Mouse (Mus musculus) midbrain, embryonic 12.5 days (tissue): ENCODE measurements around the gene Pex7. TPM values are rescaled to one million over a fixed set of nuclear protein-coding genes. Genes with fewer than 3 reads are reported as not detected.
A peak's percentile ranks its signal among the peaks of the same experiment; 100 is the strongest.

Source experiments
- ATAC-seq: fragments of 200-750 bp; cut with Nextera tagmentation; 2 replicates; pipeline ENCODE4 v1.8.0; 2017; ENCODE audit warnings: low read depth, moderate TSS enrichment, moderate library complexity; ENCODE audit not compliant: low FRiP score
- H3K27ac ChIP-seq: fragments of 300-500 bp; sonication (generic); replicated peaks from 2 replicates; pipeline ENCODE4 v1.5.1; 2016; ENCODE audit warnings: mild to moderate bottlenecking
- H3K27me3 ChIP-seq: fragments of 300-500 bp; sonication (generic); 2 replicates; pipeline ENCODE4 v1.6.1; 2016; ENCODE audit warnings: mild to moderate bottlenecking
- H3K36me3 ChIP-seq: fragments of 300-500 bp; sonication (generic); 2 replicates; pipeline ENCODE4 v1.6.1; 2016
- H3K4me1 ChIP-seq: fragments of 300-500 bp; sonication (generic); 2 replicates; pipeline ENCODE4 v1.6.1; 2016
- H3K4me2 ChIP-seq: fragments of 300-500 bp; sonication (generic); replicated peaks from 2 replicates; pipeline ENCODE4 v1.6.1; 2016; ENCODE audit warnings: mild to moderate bottlenecking, moderate library complexity
- H3K4me3 ChIP-seq: fragments of 300-500 bp; sonication (generic); 2 replicates; pipeline ENCODE4 v1.5.1; 2016; ENCODE audit warnings: mild to moderate bottlenecking
- H3K9ac ChIP-seq: fragments of 300-500 bp; sonication (generic); replicated peaks from 2 replicates; pipeline ENCODE4 v1.6.1; 2016; ENCODE audit warnings: mild to moderate bottlenecking, moderate library complexity
- H3K9me3 ChIP-seq: fragments of 300-500 bp; sonication (generic); 2 replicates; pipeline ENCODE4 v1.6.1; 2016; ENCODE audit warnings: mild to moderate bottlenecking
- WGBS: fragments of 180-500 bp; shearing (Covaris S2); methylation state at CpG from one replicate; pipeline ENCODE4 v1.1.7; 2016; 5-methylcytosine and 5-hydroxymethylcytosine counted together
- polyA plus RNA-seq: library from polyadenylated mRNA; unstranded; fragments of >200 nt; fragmentation: Nextera tagmentation; extraction: Ambion mirVana; gene quantifications from 2 replicates; pipeline ENCODE4 v1.2.1, GENCODE M21; 2016

Pex7 gene
- polyA plus RNA-seq, result 26.8 and 29.8 TPM in 2 replicates

DNA sequence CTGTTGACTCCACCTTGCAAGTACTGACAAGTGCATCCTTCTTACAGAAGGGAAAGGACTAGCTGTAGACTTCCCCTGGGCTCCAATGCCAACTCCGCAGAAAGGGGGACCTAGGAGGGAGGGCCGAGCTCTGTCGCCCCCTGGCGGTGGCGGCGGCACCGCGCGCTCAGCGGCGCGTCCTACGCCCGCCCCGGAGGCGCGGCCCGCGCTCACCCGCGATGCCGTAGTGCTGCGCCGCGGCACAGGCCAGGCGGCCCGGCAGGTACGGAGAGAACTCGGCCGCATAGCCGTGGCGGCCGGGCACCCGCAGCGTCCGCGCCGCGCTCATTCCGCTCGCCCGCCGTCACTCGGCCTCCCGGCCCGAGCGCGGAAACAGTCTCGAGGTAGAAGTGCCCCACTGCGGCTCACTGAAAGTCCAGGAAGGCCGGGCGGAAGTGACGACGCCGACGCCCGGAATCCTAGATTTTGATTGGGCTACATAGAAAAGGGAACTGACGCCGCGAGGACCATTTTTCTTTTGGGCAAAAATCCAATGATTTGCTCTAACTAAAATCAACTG, at the start of gene Pex7:
Gene Pex7, minus strand, starts transcription at position 444 of the 559 bp plus-strand sequence.
- no peaks in the 10 kb centered on the region for H3K4me1 ChIP-seq
- H3K27ac ChIP-seq, result peak within 1 kb of the TSS; percentile 91
- no peaks in the 10 kb centered on the region for H3K9me3 ChIP-seq
- no peaks in the 10 kb centered on the region for H3K27me3 ChIP-seq
- WGBS, result under 1% methylated on average over 60 of the region's 60 CpGs
- H3K9ac ChIP-seq, result peak within 1 kb of the TSS; percentile 80
- peak; percentile 98 for ATAC-seq
- peak within 1 kb of the TSS; percentile 19 for H3K4me2 ChIP-seq
- peak within 1 kb of the TSS; percentile 59 for H3K4me3 ChIP-seq
- H3K36me3 ChIP-seq, result 0 out of 2 replicates have a peak, but pooled peaks cover 5% of the 10 kb centered on the region

DNA sequence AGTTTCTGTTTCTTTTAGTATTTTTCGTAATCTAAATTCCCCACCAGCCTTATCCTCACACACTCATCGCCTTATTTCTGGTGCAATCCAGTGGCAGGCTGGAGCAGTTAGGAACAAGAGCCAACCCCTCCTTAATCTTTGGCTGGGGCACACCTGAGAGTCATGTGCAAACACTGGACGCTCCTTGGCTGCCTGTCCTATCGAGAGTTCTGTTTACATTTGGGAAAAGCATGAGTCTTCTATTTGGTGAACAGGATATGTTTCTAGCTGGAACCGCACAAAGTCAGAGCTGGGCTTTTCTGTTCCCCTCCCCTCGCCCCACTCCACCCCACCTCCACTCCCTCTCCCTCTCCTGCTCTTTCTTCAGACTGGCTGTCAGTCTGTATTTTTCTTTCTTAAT, 49.3 kb upstream of the Pex7 start:
- H3K27ac ChIP-seq, result no peak overlapping the region

DNA sequence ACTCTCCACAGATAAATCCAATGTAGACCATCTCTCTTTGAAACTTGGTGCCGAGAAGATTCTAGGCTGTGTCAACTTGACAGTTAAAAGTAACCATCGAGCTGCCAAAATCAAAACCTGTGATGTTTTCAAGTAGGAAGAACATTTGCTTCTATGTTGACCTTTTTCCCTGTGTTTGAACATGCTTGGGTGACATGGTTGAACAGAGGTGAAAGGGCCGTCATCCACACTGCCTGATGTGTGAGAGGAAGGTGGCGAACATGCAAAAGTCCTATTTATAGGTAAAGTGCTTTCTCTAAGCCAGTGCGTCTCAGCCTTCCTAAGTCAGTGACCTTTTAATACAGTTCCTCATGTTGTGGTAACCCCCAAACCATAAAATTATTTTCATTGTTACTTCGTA, 48.3 kb upstream of the Pex7 start:
- H3K4me2 ChIP-seq, result no peak overlapping the region
- H3K27ac ChIP-seq, result no peak overlapping the region
- H3K4me1 ChIP-seq, result no peaks in the 10 kb centered on the region
- no peak for ATAC-seq
- H3K9me3 ChIP-seq, result no peaks in the 10 kb centered on the region
- H3K9ac ChIP-seq, result no peak overlapping the region
- H3K36me3 ChIP-seq, result no peaks in the 10 kb centered on the region
- no peaks in the 10 kb centered on the region for H3K27me3 ChIP-seq
- whole genome bisulfite sequencing, result 91% methylated on average over 6 of the region's 6 CpGs
- H3K4me3 ChIP-seq, result no peak overlapping the region

More for the DNA sequence above, 49.3 kb upstream of the Pex7 start:
- WGBS, result 81% methylated on average over 6 of the region's 6 CpGs
- Histone ChIP-seq H3K4me2 (no peak overlapping the region), H3K9me3 (no peaks in the 10 kb centered on the region), H3K36me3 (no peaks in the 10 kb centered on the region), H3K27me3 (no peaks in the 10 kb centered on the region), H3K9ac (no peak overlapping the region), H3K4me1 (no peaks in the 10 kb centered on the region), H3K4me3 (no peak overlapping the region)
- no peak for ATAC-seq

DNA sequence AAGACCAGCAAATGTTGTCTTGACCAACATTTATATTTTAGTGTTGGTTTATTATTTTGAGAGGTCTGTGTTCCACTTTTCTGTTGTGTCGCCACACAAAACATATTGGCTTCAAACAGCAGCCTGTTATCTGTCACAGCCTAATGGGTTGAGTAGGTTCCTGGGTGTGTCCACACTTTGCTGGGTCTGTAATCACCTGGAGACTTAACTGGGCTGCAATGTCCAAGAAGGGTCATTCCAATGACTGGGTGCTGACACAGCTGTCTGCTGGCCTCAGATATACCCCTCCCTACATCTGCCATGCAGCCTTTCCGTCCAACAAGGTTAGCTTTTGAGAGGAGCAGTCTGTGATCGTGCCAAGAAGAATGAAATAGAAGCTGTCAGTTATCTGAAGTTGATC, 47.1 kb upstream of the Pex7 start:
- ATAC-seq, result no peak
- H3K4me3 ChIP-seq, result no peak overlapping the region
- H3K9me3 ChIP-seq, result no peaks in the 10 kb centered on the region
- no peaks in the 10 kb centered on the region for H3K4me1 ChIP-seq
- no peak overlapping the region for H3K27ac ChIP-seq
- no peak overlapping the region for H3K4me2 ChIP-seq
- H3K27me3 ChIP-seq, result no peaks in the 10 kb centered on the region
- no peak overlapping the region for H3K9ac ChIP-seq
- H3K36me3 ChIP-seq, result no peaks in the 10 kb centered on the region
- WGBS, result 83% methylated on average over 3 of the region's 3 CpGs

DNA sequence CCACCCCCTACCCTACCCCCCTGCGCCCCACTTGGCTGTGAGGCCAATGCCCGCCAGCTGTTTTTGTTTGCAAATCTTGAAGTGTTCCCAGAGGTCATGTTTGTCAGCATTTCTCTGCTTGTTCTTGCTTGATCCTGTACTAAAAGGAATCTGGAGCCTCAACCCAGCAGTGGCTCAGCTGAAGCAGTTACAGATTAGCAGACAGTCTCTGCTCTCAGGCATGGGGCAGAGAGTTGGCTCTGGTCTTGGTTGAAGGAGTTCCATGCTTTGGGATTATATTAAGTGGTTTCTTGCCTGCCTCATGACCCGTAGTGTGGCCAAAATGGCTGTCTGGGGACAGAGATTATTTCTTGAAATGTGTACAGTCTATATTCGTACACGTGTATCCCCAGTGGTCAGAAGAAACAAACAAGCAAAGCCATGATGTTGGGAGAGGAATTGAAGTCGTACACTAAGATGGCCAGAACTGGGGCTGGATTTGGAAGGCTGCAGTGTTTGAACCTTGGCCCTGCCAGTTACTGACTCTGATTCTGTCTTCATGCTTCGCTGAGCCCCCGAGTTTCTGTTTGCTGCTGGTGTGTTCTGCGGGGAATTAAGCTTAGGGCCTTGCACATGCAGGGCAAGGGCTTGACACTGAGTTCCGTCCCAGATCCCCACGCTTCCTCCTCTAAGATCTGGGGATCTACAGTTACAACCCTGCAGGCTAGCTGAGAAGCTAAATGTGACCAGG, 45.7 kb upstream of the Pex7 start:
- Histone ChIP-seq H3K4me3 (no peak overlapping the region), H3K4me2 (no peak overlapping the region), H3K27me3 (no peaks in the 10 kb centered on the region), H3K9me3 (no peaks in the 10 kb centered on the region), H3K27ac (no peak overlapping the region), H3K4me1 (no peaks in the 10 kb centered on the region), H3K9ac (no peak overlapping the region), H3K36me3 (no peaks in the 10 kb centered on the region)
- 86% methylated on average over 11 of the region's 11 CpGs for WGBS
- ATAC-seq, result no peak

DNA sequence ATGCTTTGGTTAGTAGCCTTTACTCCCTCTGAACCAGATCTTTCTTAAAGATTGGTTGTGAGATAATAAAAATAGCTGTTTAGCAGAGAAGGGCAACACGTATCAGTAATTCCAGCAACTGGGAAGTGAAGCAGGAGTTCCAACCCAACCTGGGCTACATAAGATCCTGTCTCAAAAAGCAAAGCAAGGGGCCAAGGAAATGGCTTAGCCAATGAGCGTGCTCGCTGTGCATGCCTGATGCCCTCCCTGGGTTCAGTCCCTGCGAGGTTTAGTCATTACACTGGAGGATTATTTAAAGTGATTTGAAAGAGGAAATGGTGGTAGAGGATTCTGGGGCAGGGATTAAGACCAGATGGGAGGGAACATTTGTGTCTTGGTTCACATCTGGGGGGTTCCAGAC, 41.6 kb upstream of the Pex7 start:
- Histone ChIP-seq H3K27me3 (no peaks in the 10 kb centered on the region), H3K36me3 (no peaks in the 10 kb centered on the region), H3K9ac (no peak overlapping the region), H3K4me3 (no peak overlapping the region), H3K4me2 (no peak overlapping the region), H3K4me1 (no peaks in the 10 kb centered on the region), H3K27ac (no peak overlapping the region), H3K9me3 (no peaks in the 10 kb centered on the region)
- 84% methylated on average over 4 of the region's 4 CpGs for WGBS
- ATAC-seq, result no peak

DNA sequence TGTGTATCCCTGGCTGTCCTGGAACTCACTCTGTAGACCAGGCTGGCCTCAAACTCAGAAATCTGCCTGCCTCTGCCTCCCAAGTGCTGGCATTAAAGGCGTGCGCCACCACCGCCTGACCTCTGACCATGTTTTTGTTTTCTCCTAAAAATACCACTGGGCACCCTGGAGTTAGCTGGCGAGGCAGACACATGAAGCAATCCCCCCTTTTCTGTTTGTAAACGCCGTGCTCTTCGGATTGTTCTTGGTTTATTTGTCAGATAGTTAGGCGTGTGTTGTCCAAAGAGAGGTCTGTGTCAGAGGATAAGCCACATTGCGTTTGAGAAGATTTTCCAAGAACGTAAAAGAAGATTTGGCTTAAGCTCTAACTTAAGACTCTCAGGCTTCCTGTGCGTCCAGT, 40.9 kb upstream of the Pex7 start:
- Histone ChIP-seq H3K36me3 (no peaks in the 10 kb centered on the region), H3K9me3 (no peaks in the 10 kb centered on the region), H3K4me3 (no peak overlapping the region), H3K9ac (no peak overlapping the region), H3K4me2 (no peak overlapping the region), H3K4me1 (no peaks in the 10 kb centered on the region), H3K27me3 (no peaks in the 10 kb centered on the region), H3K27ac (no peak overlapping the region)
- no peak for ATAC-seq
- WGBS, result 91% methylated on average over 11 of the region's 11 CpGs

DNA sequence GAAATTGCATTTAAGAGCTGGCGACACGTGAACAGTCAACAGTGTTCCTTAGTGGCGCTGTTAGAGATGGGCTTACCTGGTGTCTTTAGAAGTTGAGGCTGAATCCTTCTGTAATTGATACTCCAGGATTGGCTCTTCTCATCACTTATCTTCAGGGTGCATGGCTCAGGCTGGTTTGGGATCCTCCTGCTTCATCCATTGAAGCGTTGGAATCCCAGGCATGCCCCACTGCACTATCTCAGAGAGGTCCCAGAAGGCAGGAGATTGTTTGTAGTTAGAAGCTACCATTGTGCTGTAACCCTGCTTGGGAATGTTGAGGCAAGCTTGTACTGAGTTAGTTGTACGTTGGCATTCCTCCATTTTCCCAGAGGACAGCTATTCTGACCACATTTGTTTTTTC, 40.4 kb upstream of the Pex7 start:
- ATAC-seq, result no peak
- Histone ChIP-seq H3K9ac (no peak overlapping the region), H3K27ac (no peak overlapping the region), H3K4me3 (no peak overlapping the region), H3K27me3 (no peaks in the 10 kb centered on the region), H3K9me3 (no peaks in the 10 kb centered on the region), H3K4me1 (no peaks in the 10 kb centered on the region), H3K4me2 (no peak overlapping the region), H3K36me3 (no peaks in the 10 kb centered on the region)
- WGBS, result 86% methylated on average over 5 of the region's 5 CpGs

DNA sequence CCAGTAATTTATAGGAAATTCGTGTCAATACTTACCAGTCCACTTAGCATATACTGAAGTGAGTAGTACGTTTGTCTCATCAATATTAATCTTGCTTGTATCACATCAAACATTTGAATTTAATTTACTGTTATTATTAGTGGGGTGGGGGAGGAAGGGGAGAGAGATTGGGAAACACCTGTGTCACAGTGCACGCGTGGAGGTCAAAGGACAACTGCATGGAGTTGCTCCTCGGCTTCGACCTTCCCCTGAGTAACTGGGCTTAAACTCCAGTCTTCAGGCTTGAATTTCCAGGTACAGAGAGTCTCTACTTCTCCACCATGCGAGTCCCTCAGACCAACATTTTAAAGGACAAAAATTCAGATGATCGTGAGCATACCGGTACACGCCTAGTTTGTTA, 40.0 kb upstream of the Pex7 start:
- WGBS, result 91% methylated on average over 10 of the region's 10 CpGs
- no peaks in the 10 kb centered on the region for H3K27me3 ChIP-seq
- ATAC-seq, result no peak
- H3K4me2 ChIP-seq, result no peak overlapping the region
- no peak overlapping the region for H3K4me3 ChIP-seq
- no peaks in the 10 kb centered on the region for H3K36me3 ChIP-seq
- no peaks in the 10 kb centered on the region for H3K4me1 ChIP-seq
- H3K9ac ChIP-seq, result no peak overlapping the region
- no peaks in the 10 kb centered on the region for H3K9me3 ChIP-seq
- H3K27ac ChIP-seq, result no peak overlapping the region

DNA sequence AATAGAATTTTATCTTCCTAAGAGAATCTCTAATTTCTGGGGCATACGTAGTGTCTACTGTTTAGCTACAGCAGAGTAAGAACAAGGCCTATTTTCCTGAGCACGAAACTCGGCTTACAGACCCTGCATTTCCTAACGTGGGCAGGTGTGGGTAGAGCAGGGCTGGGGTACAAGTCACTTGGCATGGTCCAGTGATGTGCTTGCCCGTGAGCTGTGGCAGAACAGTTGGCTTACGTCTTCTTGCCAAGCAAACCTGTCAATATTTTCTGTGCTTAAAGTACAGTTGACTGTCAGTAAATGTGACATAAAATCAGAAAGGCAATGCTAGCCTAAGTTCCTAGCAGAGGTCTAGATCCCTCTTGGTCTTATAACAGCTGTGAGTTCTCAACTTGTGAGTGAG, 39.2 kb upstream of the Pex7 start:
- Histone ChIP-seq H3K27ac (no peak overlapping the region), H3K4me3 (no peak overlapping the region), H3K9ac (no peak overlapping the region), H3K9me3 (no peaks in the 10 kb centered on the region), H3K4me1 (no peaks in the 10 kb centered on the region), H3K36me3 (no peaks in the 10 kb centered on the region), H3K27me3 (no peaks in the 10 kb centered on the region), H3K4me2 (no peak overlapping the region)
- no peak for ATAC-seq
- 90% methylated on average over 6 of the region's 6 CpGs for WGBS

DNA sequence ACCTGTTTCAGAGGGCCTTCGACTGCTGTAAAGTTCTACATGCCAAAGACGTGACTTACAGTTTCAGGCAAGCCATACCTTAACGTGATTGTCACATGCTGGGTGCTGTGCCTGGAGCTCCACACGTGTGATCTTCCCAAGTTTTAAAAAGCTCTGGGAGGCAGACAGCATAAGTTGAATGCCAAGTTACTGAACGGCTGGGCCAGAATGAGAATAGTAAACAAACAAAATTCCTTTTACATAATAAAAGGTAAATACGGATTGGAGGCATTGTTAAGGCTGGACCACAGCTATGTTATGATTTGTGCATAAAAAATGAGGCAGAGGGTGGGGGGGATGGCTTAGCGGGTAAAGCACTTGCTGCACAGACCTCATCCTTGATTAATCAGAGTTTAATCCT, 38.2 kb upstream of the Pex7 start:
- Histone ChIP-seq H3K9ac (no peak overlapping the region), H3K27ac (no peak overlapping the region), H3K9me3 (no peaks in the 10 kb centered on the region), H3K4me1 (no peaks in the 10 kb centered on the region), H3K27me3 (no peaks in the 10 kb centered on the region), H3K4me3 (no peak overlapping the region), H3K36me3 (no peaks in the 10 kb centered on the region), H3K4me2 (no peak overlapping the region)
- 73% methylated on average over 7 of the region's 7 CpGs for WGBS
- ATAC-seq, result no peak

DNA sequence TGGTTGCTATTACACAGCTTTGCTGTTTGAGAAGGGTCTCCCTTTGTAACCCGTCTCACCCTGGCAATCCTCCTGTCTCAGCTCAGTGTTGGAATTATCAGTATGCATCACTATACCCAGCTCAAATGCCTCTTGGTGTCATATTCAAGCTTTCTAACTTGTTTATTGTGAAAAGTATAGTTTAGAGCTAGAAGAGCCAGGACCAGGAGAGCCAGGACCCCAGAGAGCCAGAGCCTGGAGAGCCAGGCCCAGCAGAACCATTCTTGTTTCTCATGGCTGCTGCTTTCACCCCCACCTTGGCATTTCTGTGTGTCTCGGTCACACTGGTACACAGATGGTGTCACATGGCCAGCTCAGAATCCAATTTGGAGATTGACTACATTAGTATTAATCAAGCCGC, 35.1 kb upstream of the Pex7 start:
- no peak overlapping the region for H3K27ac ChIP-seq
- no peaks in the 10 kb centered on the region; the same call in 1 of the 2 replicates for H3K4me1 ChIP-seq
- no peak for ATAC-seq
- H3K36me3 ChIP-seq, result no peaks in the 10 kb centered on the region
- no peak overlapping the region for H3K4me2 ChIP-seq
- no peak overlapping the region for H3K9ac ChIP-seq
- no peaks in the 10 kb centered on the region for H3K9me3 ChIP-seq
- WGBS, result 92% methylated on average over 3 of the region's 3 CpGs
- no peak overlapping the region for H3K4me3 ChIP-seq
- H3K27me3 ChIP-seq, result 0 out of 2 replicates have a peak, but pooled peaks cover 8% of the 10 kb centered on the region
